Mouse (Mus musculus) C2C12 (cell line): Measurements from ENCODE around the gene Sys1.

Experiments
- CEBPB ChIP-seq: IDR thresholded peaks from one replicate; pipeline ENCODE4 v1.6.1; 2011; ENCODE audit warnings: low read depth, mild to moderate bottlenecking, control low read depth, moderate library complexity
- CTCF ChIP-seq: IDR thresholded peaks from one replicate; pipeline ENCODE4 v1.5.1; 2011; ENCODE audit not compliant: control insufficient read depth, insufficient read depth, insufficient read length
- FOSL1 ChIP-seq: IDR thresholded peaks from one replicate; pipeline ENCODE4 v1.8.0; 2011; ENCODE audit warnings: mild to moderate bottlenecking, low read length; ENCODE audit not compliant: poor library complexity, insufficient read depth, severe bottlenecking
- MAX ChIP-seq: IDR thresholded peaks from one replicate; pipeline ENCODE4 v1.6.1; 2011; ENCODE audit warnings: mild to moderate bottlenecking, control low read depth
- MYOD1 ChIP-seq: IDR thresholded peaks from one replicate; pipeline ENCODE4 v1.6.1; 2011; ENCODE audit warnings: low read depth; ENCODE audit not compliant: control insufficient read depth, insufficient read length
- USF1 ChIP-seq: IDR thresholded peaks from one replicate; pipeline ENCODE4 v1.6.1; 2011; ENCODE audit warnings: low read depth, mild to moderate bottlenecking, control low read depth, moderate library complexity

GRCm38 (mm10) chr2:164520782-164521181, 64.0 kb downstream of the Sys1 start:
- TF ChIP-seq CTCF (peak; percentile 58), MAX (no peak), CEBPB (no peak), FOSL1 (no peak), USF1 (no peak), MYOD1 (no peak)
